16 mouse cellular contexts compared by ENCODE assay signal in genomic region chr7:127140623-127141404, GRCm38 (mm10). TPM values are rescaled to one million over a fixed set of nuclear protein-coding genes. Genes with fewer than 3 reads are reported as not detected.
DNase-seq lines count a peak whose midpoint lies in the region; ATAC-seq and TF ChIP-seq lines count a peak whose summit lies in the region.
"Had no signal": no experiment of that assay in that cellular context is flagged by ENCODE, and none has a peak within 500 bp of the region (broad histone marks: within the 10 kb centered on the region; RNA-seq: fewer than 3 reads in every experiment).

No protein-coding gene starts in this region.

- H3K79me2 ChIP-seq in C2C12 (ENCODE audit: control insufficient read depth, insufficient read depth) = no peaks in the 10 kb centered on the region

- H3K9me3 ChIP-seq in liver, embryonic 14.5 days (ENCODE audit: control insufficient read depth, low read length) = no peaks in the 10 kb centered on the region
- H3K9me3 ChIP-seq: heart, embryonic 15.5 days; hindbrain, embryonic 15.5 days; limb, embryonic 15.5 days had no signal

- no peak overlapping the region for H3K4me2 ChIP-seq in liver, embryonic 14.5 days (ENCODE audit: low read depth)
- H3K4me2 ChIP-seq: heart, embryonic 15.5 days; hindbrain, embryonic 15.5 days; limb, embryonic 15.5 days had no signal

- TF ChIP-seq EP300 in liver, embryonic 14.5 days (IDR thresholded peaks at IDR 0.05; ENCODE audit: low read depth) = no peak

- TF ChIP-seq POLR2A in kidney, adult 2 months (IDR thresholded peaks at IDR 0.05; ENCODE audit: low read depth, low read length) = no peak

- H3K4me3 ChIP-seq in kidney, adult 2 months (ENCODE audit: insufficient read depth, low read depth, low read length) = no peak overlapping the region
- H3K4me3 ChIP-seq in C2C12 (ENCODE audit: insufficient read depth, poor library complexity, severe bottlenecking) = no peak overlapping the region
- H3K4me3 ChIP-seq in liver, embryonic 14.5 days (ENCODE audit: insufficient read depth in 1 of 2, low read depth in 2 of 2, low read length in 2 of 2) = no peak overlapping the region
- H3K4me3 ChIP-seq: erythroblast, embryonic 14.5 days; heart, embryonic 15.5 days; hindbrain, embryonic 15.5 days; limb, embryonic 15.5 days had no signal

- H3K79me3 ChIP-seq in C2C12 (ENCODE audit: low read depth) = no peaks in the 10 kb centered on the region

- H3K4me1 ChIP-seq in kidney, adult 2 months (ENCODE audit: control insufficient read depth, insufficient read depth, low read length) = no peaks in the 10 kb centered on the region
- peaks cover 28 to 61% of the 10 kb centered on the region in 2 experiments for H3K4me1 ChIP-seq in liver, embryonic 14.5 days (replicated peaks; ENCODE audit: control insufficient read depth in 2 of 2, insufficient read depth in 2 of 2, low read length in 1 of 2)
- H3K4me1 ChIP-seq: hindbrain, embryonic 15.5 days; limb, embryonic 15.5 days had no signal

- H3ac ChIP-seq in C2C12 (ENCODE audit: control insufficient read depth, insufficient read length, low read depth) = no peak overlapping the region

- WGBS in kidney, adult 2 months = 72% methylated on average over 7 of the region's 7 CpGs
- 31% methylated on average over 7 of the region's 7 CpGs for WGBS in liver, embryonic 14.5 days (ENCODE audit: insufficient replicate concordance)

- peak; percentile 36; the same call in 1 of the 2 replicates for TF ChIP-seq CTCF in kidney, adult 2 months (conservative IDR thresholded peaks at IDR 0.05; ENCODE audit: insufficient read depth, insufficient read length, low read depth, low read length)
- TF ChIP-seq CTCF in C2C12 (IDR thresholded peaks at IDR 0.05; ENCODE audit: control insufficient read depth, insufficient read depth, insufficient read length) = peak; percentile 22
- peak; percentile 59 for TF ChIP-seq CTCF in liver, embryonic 14.5 days (IDR thresholded peaks at IDR 0.05; ENCODE audit: low read depth)

- H3K36me3 ChIP-seq in kidney, adult 2 months (ENCODE audit: control insufficient read depth, insufficient read depth, low read length) = no peaks in the 10 kb centered on the region
- no peaks in the 10 kb centered on the region for H3K36me3 ChIP-seq in C2C12 (ENCODE audit: control insufficient read depth, insufficient read depth)
- H3K36me3 ChIP-seq in liver, embryonic 14.5 days (replicated peaks; ENCODE audit: control insufficient read depth, insufficient read depth, low read depth) = no peaks in the 10 kb centered on the region
- H3K36me3 ChIP-seq: heart, embryonic 15.5 days; hindbrain, embryonic 15.5 days; limb, embryonic 15.5 days had no signal

- ATAC-seq in liver, embryonic 14.5 days (ENCODE audit: insufficient read depth) = no peak
- ATAC-seq: forebrain, postnatal 0 days had no signal

- no peak overlapping the region for H3K9ac ChIP-seq in liver, embryonic 14.5 days (replicated peaks)
- H3K9ac ChIP-seq: forebrain, postnatal 0 days; heart, embryonic 15.5 days; hindbrain, embryonic 15.5 days; limb, embryonic 15.5 days had no signal

- H3K27ac ChIP-seq in kidney, adult 2 months (ENCODE audit: insufficient read depth, low read depth, low read length) = no peak overlapping the region
- peak overlapping the region; percentile 48 for H3K27ac ChIP-seq in liver, embryonic 14.5 days
- H3K27ac ChIP-seq: heart, embryonic 15.5 days; hindbrain, embryonic 15.5 days; limb, embryonic 15.5 days had no signal

- no peak for DNase-seq in kidney, adult 2 months
- DNase-seq in kidney, postnatal 36 days = no peak
- peak; percentile 31 for DNase-seq in MEL-GATA-1-ER (ENCODE audit: extremely low read depth, low read depth)
- no peak for DNase-seq in liver, embryonic 14.5 days (ENCODE audit: low read depth in 3 of 3, low spot score in 3 of 3)
- DNase-seq in layer of hippocampus, adult 9-10 months (ENCODE audit: low spot score) = no peak
- DNase-seq in spleen, adult 12 weeks (ENCODE audit: low spot score) = no peak
- no peak for DNase-seq in kidney, postnatal 14 days
- DNase-seq: cerebellum, adult 11-12 months; forebrain, postnatal 0 days; kidney, postnatal 10 days; spleen, adult 18-20 months had no signal

- no peaks in the 10 kb centered on the region for H3K27me3 ChIP-seq in kidney, adult 2 months (replicated peaks; ENCODE audit: control insufficient read depth, insufficient read depth, low read length)
- no peaks in the 10 kb centered on the region for H3K27me3 ChIP-seq in C2C12 (ENCODE audit: control insufficient read depth, insufficient read depth, insufficient read length)
- no peaks in the 10 kb centered on the region for H3K27me3 ChIP-seq in liver, embryonic 14.5 days (ENCODE audit: control insufficient read depth, insufficient read depth, low read length)
- H3K27me3 ChIP-seq: heart, embryonic 15.5 days; hindbrain, embryonic 15.5 days; limb, embryonic 15.5 days had no signal

TF ChIP-seq in C2C12, 6 proteins besides CTCF, POLR2A, EP300 and RAD21:
- TF ChIP-seq USF1 (IDR thresholded peaks at IDR 0.05; ENCODE audit: low read depth) = peak; percentile 11
- peak; percentile 37 for TF ChIP-seq MAX (IDR thresholded peaks at IDR 0.05)
- no peak for TF ChIP-seq FOSL1 (IDR thresholded peaks at IDR 0.05; ENCODE audit: insufficient read depth, low read length, poor library complexity, severe bottlenecking)

RNA-seq across cellular contexts. Expression of gene Spn, which starts 3.2 kb away (rescaled TPM):
- 2.7 and 5.2 TPM in 2 replicates for polyA plus RNA-seq in kidney, adult 2 months (2012; rRNA removed)
- polyA plus RNA-seq in C2C12 (2012; fragmentation: generic; extraction: Trizol) = 23.1 TPM
- 8.0 and 10.8 TPM in 2 replicates for polyA plus RNA-seq in liver, embryonic 14.5 days (2012; rRNA removed)
- 7.9 and 8.0 TPM in 2 replicates for polyA plus RNA-seq in liver, embryonic 14.5 days (2014; fragmentation: Nextera tagmentation; extraction: Ambion mirVana)

RNA-seq across cellular contexts. Expression of gene Qprt, which starts 18.8 kb away (rescaled TPM):
- polyA plus RNA-seq in kidney, adult 2 months (2012; rRNA removed) = 127 and 137 TPM in 2 replicates
- not detected for polyA plus RNA-seq in C2C12 (2012; fragmentation: generic; extraction: Trizol)
- 35.6 and 35.9 TPM in 2 replicates for polyA plus RNA-seq in liver, embryonic 14.5 days (2012; rRNA removed)
- polyA plus RNA-seq in liver, embryonic 14.5 days (2014; fragmentation: Nextera tagmentation; extraction: Ambion mirVana) = 48.6 and 49.2 TPM in 2 replicates

RNA-seq across cellular contexts. Expression of gene AI467606, which starts 49.7 kb away (rescaled TPM):
- polyA plus RNA-seq in kidney, adult 2 months (2012; rRNA removed) = 4.2 and 7.7 TPM in 2 replicates
- polyA plus RNA-seq in C2C12 (2012; fragmentation: generic; extraction: Trizol) = 34.0 TPM
- polyA plus RNA-seq in liver, embryonic 14.5 days (2012; rRNA removed) = 5.3 and 6.4 TPM in 2 replicates
- 7.6 and 8.5 TPM in 2 replicates for polyA plus RNA-seq in liver, embryonic 14.5 days (2014; fragmentation: Nextera tagmentation; extraction: Ambion mirVana)

RNA-seq across cellular contexts. Expression of gene Zg16, which starts 53.7 kb away (rescaled TPM):
- not detected in 2 replicates for polyA plus RNA-seq in kidney, adult 2 months (2012; rRNA removed)
- polyA plus RNA-seq in C2C12 (2012; fragmentation: generic; extraction: Trizol) = not detected
- polyA plus RNA-seq in liver, embryonic 14.5 days (2012; rRNA removed) = 0.08 and 0.11 TPM in 2 replicates
- not detected in 2 replicates for polyA plus RNA-seq in liver, embryonic 14.5 days (2014; fragmentation: Nextera tagmentation; extraction: Ambion mirVana)
- polyA plus RNA-seq: erythroblast, embryonic 14.5 days; forebrain, postnatal 0 days; heart, embryonic 15.5 days; hindbrain, embryonic 15.5 days; limb, embryonic 15.5 days had no signal

RNA-seq across cellular contexts. Expression of gene Cd2bp2, which starts 55.0 kb away (rescaled TPM):
- polyA plus RNA-seq in kidney, adult 2 months (2012; rRNA removed) = 26.9 and 33.6 TPM in 2 replicates
- 56.2 TPM for polyA plus RNA-seq in C2C12 (2012; fragmentation: generic; extraction: Trizol)
- polyA plus RNA-seq in liver, embryonic 14.5 days (2012; rRNA removed) = 17.6 and 27.6 TPM in 2 replicates
- 17.4 and 18.4 TPM in 2 replicates for polyA plus RNA-seq in liver, embryonic 14.5 days (2014; fragmentation: Nextera tagmentation; extraction: Ambion mirVana)

Comparison
In these comparisons a context has a peak if more than half of its experiments do, and no peak if none do; other contexts are left out.
1. RNA of gene Qprt, which starts 18.8 kb away (polyA plus RNA-seq): 127 to 137 TPM in kidney, adult 2 months and 35.6 to 49.2 TPM in liver, embryonic 14.5 days; not detected in C2C12 (single experiment); every median in the first group is over 10 times any median in the second.
2. Peak in every context shown above with its lines, with median percentiles within 50 percentile points of each other: CTCF ChIP-seq.